Mouse (Mus musculus): ENCODE data around the gene Zfp839. TPM values are rescaled to one million over a fixed set of nuclear protein-coding genes. Genes with fewer than 3 reads are reported as not detected.

The Zfp839 gene
- total RNA-seq, 1 experiment: 5.4 TPM

DNA sequence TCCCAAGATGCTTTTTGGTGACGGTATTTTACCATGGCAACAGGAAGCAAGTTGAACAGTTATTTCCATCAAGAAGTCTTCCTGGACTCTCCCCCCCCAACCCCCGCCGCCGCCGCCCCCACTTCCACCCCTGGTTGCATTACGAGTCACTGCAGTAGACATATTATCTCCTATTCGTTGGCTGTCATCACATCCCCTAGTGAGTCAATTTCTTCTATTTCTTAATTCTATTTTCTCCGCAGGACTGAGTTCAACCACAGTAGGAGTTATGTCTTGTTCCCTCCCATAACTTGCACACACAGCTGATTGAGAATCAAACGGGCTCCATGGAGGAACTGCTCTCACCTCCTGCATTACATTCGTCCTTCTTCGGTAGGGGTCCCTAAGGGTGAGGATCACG is 38.1 kb downstream of the Zfp839 start:
- Histone ChIP-seq H3K9me3 (ENCODE audit: control insufficient read depth, insufficient read depth, low read depth, low read length) (no peaks in the 10 kb centered on the region), H3K4me3 (ENCODE audit: insufficient read depth in 1 of 2, low read depth in 1 of 2, low read length in 2 of 2, poor library complexity in 1 of 2, severe bottlenecking in 1 of 2) (peak overlapping the region; percentile 78 to 93), H3K27ac (ENCODE audit: insufficient read depth, low read depth, low read length, poor library complexity, severe bottlenecking) (no peak overlapping the region), H3K9ac (ENCODE audit: insufficient read depth, low read depth, low read length, poor library complexity, severe bottlenecking) (peak overlapping the region; percentile 89), H3K36me3 (ENCODE audit: control insufficient read depth, insufficient read depth, low read length, poor library complexity, severe bottlenecking) (peaks cover 5% of the 10 kb centered on the region; the same call in 1 of the 2 replicates), H3K4me1 (ENCODE audit: control insufficient read depth in 2 of 2, insufficient read depth in 2 of 2, low read length in 2 of 2, poor library complexity in 1 of 2) (peaks cover 0 to 2% of the 10 kb centered on the region in 2 experiments; a peak in 1 of 4 replicates)
- TF ChIP-seq HCFC1 (IDR thresholded peaks at IDR 0.05; ENCODE audit: borderline replicate concordance, insufficient read depth, low read length) (no peak), CHD2 (IDR thresholded peaks at IDR 0.05; ENCODE audit: low read depth, low read length) (no peak), ZC3H11A (IDR thresholded peaks at IDR 0.05; ENCODE audit: borderline replicate concordance, low read depth, low read length) (no peak), ZNF384 (IDR thresholded peaks at IDR 0.05; ENCODE audit: low read depth, low read length) (no peak), MAFK (IDR thresholded peaks at IDR 0.05; ENCODE audit: insufficient read depth, low read depth, low read length) (no peak)
- no peak for DNase-seq (ENCODE audit: low read depth, low spot score)
- in situ Hi-C loops (cut with MboI; ENCODE audit: low sequenced_read_pairs in 2 of 2, unreplicated experiment in 2 of 2): no loop called here

DNA sequence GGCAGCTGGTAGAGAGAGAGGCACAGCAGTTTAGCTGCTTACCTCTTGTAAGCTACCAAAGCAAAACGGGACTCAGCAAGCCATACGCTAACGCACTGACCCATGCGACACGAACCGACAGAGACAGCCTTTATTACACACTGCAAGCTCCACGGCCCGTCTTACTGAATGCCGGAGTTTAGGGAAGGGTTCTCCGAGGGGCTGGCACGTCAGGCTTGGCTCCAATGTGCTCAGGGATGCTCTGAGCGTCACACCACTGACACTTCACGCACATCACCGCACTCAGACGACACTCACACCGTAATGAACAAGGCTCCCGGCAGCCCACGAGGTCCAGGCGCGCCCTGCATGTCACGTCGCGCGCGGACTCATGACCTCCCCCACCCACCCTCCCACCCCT is 38.6 kb downstream of the Zfp839 start:
- Histone ChIP-seq H3K4me1 (ENCODE audit: control insufficient read depth in 2 of 2, insufficient read depth in 2 of 2, low read length in 2 of 2, poor library complexity in 1 of 2) (peaks cover 0 to 4% of the 10 kb centered on the region in 2 experiments; a peak in 1 of 4 replicates), H3K27ac (ENCODE audit: insufficient read depth, low read depth, low read length, poor library complexity, severe bottlenecking) (no peak overlapping the region), H3K4me3 (ENCODE audit: insufficient read depth in 1 of 2, low read depth in 1 of 2, low read length in 2 of 2, poor library complexity in 1 of 2, severe bottlenecking in 1 of 2) (peak overlapping the region; percentile 78 to 93), H3K9me3 (ENCODE audit: control insufficient read depth, insufficient read depth, low read depth, low read length) (no peaks in the 10 kb centered on the region), H3K36me3 (ENCODE audit: control insufficient read depth, insufficient read depth, low read length, poor library complexity, severe bottlenecking) (peaks cover 4% of the 10 kb centered on the region; the same call in 1 of the 2 replicates), H3K9ac (ENCODE audit: insufficient read depth, low read depth, low read length, poor library complexity, severe bottlenecking) (peak overlapping the region; percentile 89)
- no peak for DNase-seq (ENCODE audit: low read depth, low spot score)
- TF ChIP-seq HCFC1 (IDR thresholded peaks at IDR 0.05; ENCODE audit: borderline replicate concordance, insufficient read depth, low read length) (no peak), ZNF384 (IDR thresholded peaks at IDR 0.05; ENCODE audit: low read depth, low read length) (no peak), ZC3H11A (IDR thresholded peaks at IDR 0.05; ENCODE audit: borderline replicate concordance, low read depth, low read length) (no peak), MAFK (IDR thresholded peaks at IDR 0.05; ENCODE audit: insufficient read depth, low read depth, low read length) (no peak), CHD2 (IDR thresholded peaks at IDR 0.05; ENCODE audit: low read depth, low read length) (no peak)
- in situ Hi-C loops (cut with MboI; ENCODE audit: low sequenced_read_pairs in 2 of 2, unreplicated experiment in 2 of 2): no loop called here

- Histone ChIP-seq H3K9ac (ENCODE audit: insufficient read depth, low read depth, low read length, poor library complexity, severe bottlenecking) (peak within 1 kb of the TSS; percentile 90), H3K4me1 (ENCODE audit: control insufficient read depth in 2 of 2, insufficient read depth in 2 of 2, low read length in 2 of 2, poor library complexity in 1 of 2) (peaks cover 0 to 4% of the 10 kb centered on the region in 2 experiments; a peak in 1 of 4 replicates), H3K4me3 (ENCODE audit: insufficient read depth in 1 of 2, low read depth in 1 of 2, low read length in 2 of 2, poor library complexity in 1 of 2, severe bottlenecking in 1 of 2) (peak within 1 kb of the TSS; percentile 78 to 93), H3K27ac (ENCODE audit: insufficient read depth, low read depth, low read length, poor library complexity, severe bottlenecking) (peak within 1 kb of the TSS; percentile 28; the same call in 1 of the 2 replicates), H3K9me3 (ENCODE audit: control insufficient read depth, insufficient read depth, low read depth, low read length) (no peaks in the 10 kb centered on the region), H3K36me3 (ENCODE audit: control insufficient read depth, insufficient read depth, low read length, poor library complexity, severe bottlenecking) (0 out of 2 replicates have a peak, but pooled peaks cover 2% of the 10 kb centered on the region)
- in situ Hi-C loops (cut with MboI; ENCODE audit: low sequenced_read_pairs in 2 of 2, unreplicated experiment in 2 of 2): no loop called here
- peak; percentile 97 for DNase-seq (ENCODE audit: low read depth, low spot score)
- TF ChIP-seq CHD2 (IDR thresholded peaks at IDR 0.05; ENCODE audit: low read depth, low read length) (no peak), HCFC1 (IDR thresholded peaks at IDR 0.05; ENCODE audit: borderline replicate concordance, insufficient read depth, low read length) (peak; percentile 61; the same call in 1 of the 2 replicates), MAFK (IDR thresholded peaks at IDR 0.05; ENCODE audit: insufficient read depth, low read depth, low read length) (no peak), ZNF384 (IDR thresholded peaks at IDR 0.05; ENCODE audit: low read depth, low read length) (no peak), ZC3H11A (IDR thresholded peaks at IDR 0.05; ENCODE audit: borderline replicate concordance, low read depth, low read length) (no peak)
These were observed 39.3 kb downstream of the Zfp839 start, which contains the start of the genes Cinp and Tecpr2 for GRCm38 (mm10) chr12:110889036-110890020. Gene Cinp, minus strand, starts transcription at chr12:110889145. Gene Tecpr2, plus strand, starts transcription at chr12:110889264.

- in situ Hi-C loops (cut with MboI; ENCODE audit: low sequenced_read_pairs in 2 of 2, unreplicated experiment in 2 of 2): no loop called here
- no peak for DNase-seq (ENCODE audit: low read depth, low spot score)
- H3K4me1 ChIP-seq (ENCODE audit: control insufficient read depth in 2 of 2, insufficient read depth in 2 of 2, low read length in 2 of 2, poor library complexity in 1 of 2): peaks cover 0 to 4% of the 10 kb centered on the region in 2 experiments; a peak in 1 of 4 replicates
- no peaks in the 10 kb centered on the region for H3K9me3 ChIP-seq (ENCODE audit: control insufficient read depth, insufficient read depth, low read depth, low read length)
- 0 out of 2 replicates have a peak, but pooled peaks cover 4% of the 10 kb centered on the region for H3K36me3 ChIP-seq (ENCODE audit: control insufficient read depth, insufficient read depth, low read length, poor library complexity, severe bottlenecking)
- H3K9ac ChIP-seq (ENCODE audit: insufficient read depth, low read depth, low read length, poor library complexity, severe bottlenecking): no peak overlapping the region
- no peak for TF ChIP-seq HCFC1 (IDR thresholded peaks at IDR 0.05; ENCODE audit: borderline replicate concordance, insufficient read depth, low read length)
- no peak for TF ChIP-seq MAFK (IDR thresholded peaks at IDR 0.05; ENCODE audit: insufficient read depth, low read depth, low read length)
- no peak for TF ChIP-seq ZC3H11A (IDR thresholded peaks at IDR 0.05; ENCODE audit: borderline replicate concordance, low read depth, low read length)
- TF ChIP-seq CHD2 (IDR thresholded peaks at IDR 0.05; ENCODE audit: low read depth, low read length): no peak
- TF ChIP-seq ZNF384 (IDR thresholded peaks at IDR 0.05; ENCODE audit: low read depth, low read length): no peak
- H3K4me3 ChIP-seq (ENCODE audit: insufficient read depth in 1 of 2, low read depth in 1 of 2, low read length in 2 of 2, poor library complexity in 1 of 2, severe bottlenecking in 1 of 2): no peak overlapping the region
- no peak overlapping the region for H3K27ac ChIP-seq (ENCODE audit: insufficient read depth, low read depth, low read length, poor library complexity, severe bottlenecking)
These were observed 41.8 kb downstream of the Zfp839 start for GRCm38 (mm10) chr12:110891887-110892286.

Data from ES-E14 (cell line).